Mouse (Mus musculus): ENCODE measurements around the gene Ccndbp1.

DNA sequence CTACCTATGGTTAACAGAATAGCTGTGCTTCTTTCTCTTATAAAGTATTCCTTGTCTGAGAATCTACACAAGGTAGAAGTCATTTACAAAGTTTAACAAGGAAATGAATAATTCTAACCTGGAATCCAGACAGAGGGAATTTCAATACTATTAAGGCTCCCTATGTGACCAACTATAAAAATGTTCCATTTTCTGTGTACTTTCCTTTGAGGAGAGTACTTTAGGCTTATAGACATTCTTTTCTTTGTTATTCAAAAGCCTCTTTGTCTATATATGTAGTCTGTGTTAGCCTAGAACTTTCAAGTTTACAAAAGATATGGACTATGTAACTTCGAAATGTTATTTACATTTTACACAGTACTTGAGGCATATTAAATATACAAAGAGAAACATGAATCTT is 47.9 kb upstream of the Ccndbp1 start:
- no peak for TF ChIP-seq CTCF (conservative IDR thresholded peaks at IDR 0.05; ENCODE audit: low read length)
- no peak for TF ChIP-seq POU5F1 (IDR thresholded peaks at IDR 0.05; ENCODE audit: borderline replicate concordance, low read length)
- no peak for TF ChIP-seq NANOG (IDR thresholded peaks at IDR 0.05; ENCODE audit: borderline replicate concordance, low read length)
